Comparison of ENCODE assay signal across 8 mouse cellular contexts in genomic region chr10:80603364-80603763, GRCm38 (mm10). TPM values are rescaled to one million over a fixed set of nuclear protein-coding genes. Genes with fewer than 3 reads are reported as not detected.
DNase-seq lines count a peak whose midpoint lies in the region; ATAC-seq lines count a peak whose summit lies in the region.

No protein-coding gene starts in this region.

- H3K4me2 ChIP-seq in kidney, embryonic 16.5 days (replicated peaks; ENCODE audit: low read depth, low read length), result peak overlapping the region; percentile 88
- H3K4me2 ChIP-seq in embryonic facial prominence, embryonic 12.5 days (replicated peaks), result peak overlapping the region; percentile 86
- peak overlapping the region; percentile 77 for H3K4me2 ChIP-seq in midbrain, embryonic 16.5 days (ENCODE audit: low read length)

- ATAC-seq in kidney, embryonic 16.5 days (ENCODE audit: low FRiP score, low TSS enrichment), result no peak
- ATAC-seq in embryonic facial prominence, embryonic 12.5 days (ENCODE audit: insufficient number of reproducible peaks, insufficient read depth, low FRiP score, low TSS enrichment), result no peak
- ATAC-seq in inflammation-experienced regulatory T-cells, adult 6 months, result peak; percentile 4
- peak; percentile 33 for ATAC-seq in midbrain, embryonic 16.5 days

- no peak for DNase-seq in kidney, postnatal 36 days
- no peak for DNase-seq in urinary bladder, postnatal 4 days (ENCODE audit: low spot score in 2 of 2)
- no peak for DNase-seq in right cerebral cortex, postnatal 4 days
- no peak for DNase-seq in layer of hippocampus, adult 8-10 months (ENCODE audit: low spot score in 2 of 2)

- peaks cover 24% of the 10 kb centered on the region for H3K36me3 ChIP-seq in kidney, embryonic 16.5 days (ENCODE audit: insufficient read depth, low read length)
- H3K36me3 ChIP-seq in embryonic facial prominence, embryonic 12.5 days, result peaks cover 25% of the 10 kb centered on the region
- peaks cover 23% of the 10 kb centered on the region for H3K36me3 ChIP-seq in midbrain, embryonic 16.5 days (ENCODE audit: control insufficient read depth, insufficient read depth, low read length)

- no peaks in the 10 kb centered on the region for H3K27me3 ChIP-seq in kidney, embryonic 16.5 days (ENCODE audit: insufficient read depth, low read length)
- H3K27me3 ChIP-seq in embryonic facial prominence, embryonic 12.5 days, result no peaks in the 10 kb centered on the region
- no peaks in the 10 kb centered on the region; the same call in 1 of the 2 replicates for H3K27me3 ChIP-seq in midbrain, embryonic 16.5 days (ENCODE audit: control insufficient read depth, insufficient read depth, low read depth, low read length)

- 30% methylated on average over 7 of the region's 7 CpGs for WGBS in kidney, embryonic 16.5 days
- WGBS in embryonic facial prominence, embryonic 12.5 days, result 34% methylated on average over 7 of the region's 7 CpGs
- 31% methylated on average over 7 of the region's 7 CpGs for WGBS in midbrain, embryonic 16.5 days

- H3K4me3 ChIP-seq in kidney, embryonic 16.5 days (ENCODE audit: low read length), result peak overlapping the region; percentile 87
- peak overlapping the region; percentile 75 for H3K4me3 ChIP-seq in embryonic facial prominence, embryonic 12.5 days
- peak overlapping the region; percentile 73 for H3K4me3 ChIP-seq in midbrain, embryonic 16.5 days (ENCODE audit: low read depth, low read length)

- peaks cover 18% of the 10 kb centered on the region for H3K4me1 ChIP-seq in kidney, embryonic 16.5 days (ENCODE audit: insufficient read depth, low read length)
- H3K4me1 ChIP-seq in embryonic facial prominence, embryonic 12.5 days, result peaks cover 10% of the 10 kb centered on the region
- H3K4me1 ChIP-seq in midbrain, embryonic 16.5 days (ENCODE audit: control insufficient read depth, insufficient read depth, low read length), result peaks cover 18% of the 10 kb centered on the region

- peak overlapping the region; percentile 89 for H3K27ac ChIP-seq in kidney, embryonic 16.5 days (ENCODE audit: low read length)
- H3K27ac ChIP-seq in embryonic facial prominence, embryonic 12.5 days, result peak overlapping the region; percentile 87
- peak overlapping the region; percentile 93 for H3K27ac ChIP-seq in midbrain, embryonic 16.5 days (ENCODE audit: low read length)

- no peaks in the 10 kb centered on the region for H3K9me3 ChIP-seq in kidney, embryonic 16.5 days (ENCODE audit: low read length)
- no peaks in the 10 kb centered on the region for H3K9me3 ChIP-seq in embryonic facial prominence, embryonic 12.5 days
- H3K9me3 ChIP-seq in midbrain, embryonic 16.5 days (replicated peaks; ENCODE audit: control insufficient read depth, low read length, poor library complexity, severe bottlenecking), result no peaks in the 10 kb centered on the region

- peak overlapping the region; percentile 78 for H3K9ac ChIP-seq in kidney, embryonic 16.5 days (replicated peaks; ENCODE audit: low read length)
- H3K9ac ChIP-seq in embryonic facial prominence, embryonic 12.5 days, result peak overlapping the region; percentile 61
- H3K9ac ChIP-seq in midbrain, embryonic 16.5 days (ENCODE audit: low read depth, low read length), result peak overlapping the region; percentile 80

RNA-seq across cellular contexts. Expression of gene Adat3, which starts 0.7 kb away (rescaled TPM):
- 8.7 and 10.4 TPM in 2 replicates for polyA plus RNA-seq in kidney, embryonic 16.5 days (2015; fragmentation: Nextera tagmentation; extraction: Ambion mirVana)
- 7.0 and 7.8 TPM in 2 replicates for polyA plus RNA-seq in embryonic facial prominence, embryonic 12.5 days (2016; fragmentation: Nextera tagmentation; extraction: Ambion mirVana)
- polyA plus RNA-seq in inflammation-experienced regulatory T-cells, adult 6 months (2017; shearing (Covaris generic)), result 1 to 10 TPM; 2.6 to 4.2 (median 3.1) TPM
- polyA plus RNA-seq in midbrain, embryonic 16.5 days (2015; fragmentation: Nextera tagmentation; extraction: Ambion mirVana), result 4.5 and 6.2 TPM in 2 replicates
- total RNA-seq in layer of hippocampus, adult 8-10 months (2022), result 1 to 10 TPM; 2.0 to 5.0 (median 3.0) TPM

RNA-seq across cellular contexts. Expression of gene Scamp4, which starts 0.7 kb away (rescaled TPM):
- polyA plus RNA-seq in kidney, embryonic 16.5 days (2015; fragmentation: Nextera tagmentation; extraction: Ambion mirVana), result 113 and 117 TPM in 2 replicates
- 77.4 and 80.6 TPM in 2 replicates for polyA plus RNA-seq in embryonic facial prominence, embryonic 12.5 days (2016; fragmentation: Nextera tagmentation; extraction: Ambion mirVana)
- polyA plus RNA-seq in inflammation-experienced regulatory T-cells, adult 6 months (2017; shearing (Covaris generic)), result 100 to 1,000 TPM in 2 of 3 experiments, 10 to 100 TPM in 1; 96.2 to 110 (median 108) TPM
- polyA plus RNA-seq in midbrain, embryonic 16.5 days (2015; fragmentation: Nextera tagmentation; extraction: Ambion mirVana), result 61.2 and 64.3 TPM in 2 replicates
- total RNA-seq in layer of hippocampus, adult 8-10 months (2022), result 10 to 100 TPM; 39.3 to 58.6 (median 42.8) TPM

RNA-seq across cellular contexts. Expression of gene Gm49322, which starts 2.5 kb away (rescaled TPM):
- 4.2 and 4.8 TPM in 2 replicates for polyA plus RNA-seq in kidney, embryonic 16.5 days (2015; fragmentation: Nextera tagmentation; extraction: Ambion mirVana)
- polyA plus RNA-seq in embryonic facial prominence, embryonic 12.5 days (2016; fragmentation: Nextera tagmentation; extraction: Ambion mirVana), result 4.7 and 5.9 TPM in 2 replicates
- polyA plus RNA-seq in inflammation-experienced regulatory T-cells, adult 6 months (2017; shearing (Covaris generic)), result 1 to 10 TPM; 5.3 to 8.4 (median 8.3) TPM
- 3.0 and 4.0 TPM in 2 replicates for polyA plus RNA-seq in midbrain, embryonic 16.5 days (2015; fragmentation: Nextera tagmentation; extraction: Ambion mirVana)
- 1 to 10 TPM; 3.0 to 5.4 (median 3.7) TPM for total RNA-seq in layer of hippocampus, adult 8-10 months (2022)

RNA-seq across cellular contexts. Expression of gene Abhd17a, which starts 13.2 kb away (rescaled TPM):
- polyA plus RNA-seq in kidney, embryonic 16.5 days (2015; fragmentation: Nextera tagmentation; extraction: Ambion mirVana), result 86.5 and 89.2 TPM in 2 replicates
- polyA plus RNA-seq in embryonic facial prominence, embryonic 12.5 days (2016; fragmentation: Nextera tagmentation; extraction: Ambion mirVana), result 123 and 125 TPM in 2 replicates
- 10 to 100 TPM in 2 of 3 experiments, 1 to 10 TPM in 1; 8.6 to 12.0 (median 11.4) TPM for polyA plus RNA-seq in inflammation-experienced regulatory T-cells, adult 6 months (2017; shearing (Covaris generic))
- 97.0 and 108 TPM in 2 replicates for polyA plus RNA-seq in midbrain, embryonic 16.5 days (2015; fragmentation: Nextera tagmentation; extraction: Ambion mirVana)
- total RNA-seq in layer of hippocampus, adult 8-10 months (2022), result 100 to 1,000 TPM; 144 to 155 (median 147) TPM

RNA-seq across cellular contexts. Expression of gene Csnk1g2, which starts 19.3 kb away (rescaled TPM):
- polyA plus RNA-seq in kidney, embryonic 16.5 days (2015; fragmentation: Nextera tagmentation; extraction: Ambion mirVana), result 30.8 and 93.6 TPM in 2 replicates
- 250 and 263 TPM in 2 replicates for polyA plus RNA-seq in embryonic facial prominence, embryonic 12.5 days (2016; fragmentation: Nextera tagmentation; extraction: Ambion mirVana)
- 10 to 100 TPM; 11.7 to 16.3 (median 13.2) TPM for polyA plus RNA-seq in inflammation-experienced regulatory T-cells, adult 6 months (2017; shearing (Covaris generic))
- polyA plus RNA-seq in midbrain, embryonic 16.5 days (2015; fragmentation: Nextera tagmentation; extraction: Ambion mirVana), result 79.9 and 96.8 TPM in 2 replicates
- 100 to 1,000 TPM; 190 to 230 (median 201) TPM for total RNA-seq in layer of hippocampus, adult 8-10 months (2022)

Comparison
In these comparisons a context has a peak if more than half of its experiments do, and no peak if none do; other contexts are left out.
1. ATAC-seq: peak in inflammation-experienced regulatory T-cells, adult 6 months (single experiment) and midbrain, embryonic 16.5 days (single experiment); none in kidney, embryonic 16.5 days (single experiment) and embryonic facial prominence, embryonic 12.5 days (single experiment).
2. Peak in every context shown above with its lines, with median percentiles within 50 percentile points of each other: H3K27ac ChIP-seq, H3K4me2 ChIP-seq, H3K4me3 ChIP-seq and H3K9ac ChIP-seq.